Mouse (Mus musculus): ENCODE data around the gene Nxpe2. TPM values are rescaled to one million over a fixed set of nuclear protein-coding genes. Genes with fewer than 3 reads are reported as not detected.

Gene Nxpe2
- polyA plus RNA-seq, 1 experiment from 2014 or later = 4.6 TPM

- Histone ChIP-seq H3K9ac (ENCODE audit: low read depth, low read length) (no peak overlapping the region), H3K9me3 (replicated peaks; ENCODE audit: control insufficient read depth, low read length) (no peaks in the 10 kb centered on the region), H3K36me3 (ENCODE audit: control insufficient read depth, insufficient read depth, low read length) (no peaks in the 10 kb centered on the region), H3K4me3 (ENCODE audit: low read depth, low read length) (no peak overlapping the region), H3K27ac (ENCODE audit: low read depth, low read length) (no peak overlapping the region), H3K27me3 (ENCODE audit: control insufficient read depth, insufficient read depth, low read length) (no peaks in the 10 kb centered on the region), H3K4me2 (no peak overlapping the region), H3K4me1 (ENCODE audit: control insufficient read depth, insufficient read depth, low read length) (no peaks in the 10 kb centered on the region)
- no peak for ATAC-seq (replicated peaks; ENCODE audit: insufficient number of reproducible peaks, low FRiP score, low TSS enrichment)
- WGBS (ENCODE audit: insufficient replicate concordance) = 86% methylated on average over 15 of the region's 15 CpGs
Observed at GRCm38 (mm10) chr9:48276831-48277230, 76.4 kb downstream of the Nxpe2 start.

Other genes with a start within 250 kb of the Nxpe2 start
- gene Nxpe4, start 191.4 kb downstream of the Nxpe2 start, polyA plus RNA-seq (2014; fragmentation: Nextera tagmentation; extraction: Ambion mirVana) = 2.6 and 3.2 TPM in 2 replicates
- 86.4 and 96.7 TPM in 2 replicates for gene Rexo2, start 127.2 kb upstream of the Nxpe2 start, polyA plus RNA-seq (2014; fragmentation: Nextera tagmentation; extraction: Ambion mirVana)
- gene Rbm7, start 141.8 kb upstream of the Nxpe2 start, polyA plus RNA-seq (2014; fragmentation: Nextera tagmentation; extraction: Ambion mirVana) = 88.4 and 95.9 TPM in 2 replicates
- 25.6 and 30.7 TPM in 2 replicates for gene Gm5617, start 142.0 kb upstream of the Nxpe2 start, polyA plus RNA-seq (2014; fragmentation: Nextera tagmentation; extraction: Ambion mirVana)